Mouse (Mus musculus) thymus, postnatal 10 days (tissue): Measurements from ENCODE around the gene Gcnt2.
A peak's percentile ranks its signal among the peaks of the same experiment; 100 is the strongest.
"Not testable (repeated sequence)": the region's sequence is repeated elsewhere in the genome, so short reads cannot be mapped to it uniquely, and the experiment has no call there.

Source experiments
- DNase-seq, 2 experiments: peaks; one replicate each; pipeline ENCODE4 v3.0.0; 2021; ENCODE audit warnings: low spot score in 2 of 2

The Gcnt2 gene

DNA sequence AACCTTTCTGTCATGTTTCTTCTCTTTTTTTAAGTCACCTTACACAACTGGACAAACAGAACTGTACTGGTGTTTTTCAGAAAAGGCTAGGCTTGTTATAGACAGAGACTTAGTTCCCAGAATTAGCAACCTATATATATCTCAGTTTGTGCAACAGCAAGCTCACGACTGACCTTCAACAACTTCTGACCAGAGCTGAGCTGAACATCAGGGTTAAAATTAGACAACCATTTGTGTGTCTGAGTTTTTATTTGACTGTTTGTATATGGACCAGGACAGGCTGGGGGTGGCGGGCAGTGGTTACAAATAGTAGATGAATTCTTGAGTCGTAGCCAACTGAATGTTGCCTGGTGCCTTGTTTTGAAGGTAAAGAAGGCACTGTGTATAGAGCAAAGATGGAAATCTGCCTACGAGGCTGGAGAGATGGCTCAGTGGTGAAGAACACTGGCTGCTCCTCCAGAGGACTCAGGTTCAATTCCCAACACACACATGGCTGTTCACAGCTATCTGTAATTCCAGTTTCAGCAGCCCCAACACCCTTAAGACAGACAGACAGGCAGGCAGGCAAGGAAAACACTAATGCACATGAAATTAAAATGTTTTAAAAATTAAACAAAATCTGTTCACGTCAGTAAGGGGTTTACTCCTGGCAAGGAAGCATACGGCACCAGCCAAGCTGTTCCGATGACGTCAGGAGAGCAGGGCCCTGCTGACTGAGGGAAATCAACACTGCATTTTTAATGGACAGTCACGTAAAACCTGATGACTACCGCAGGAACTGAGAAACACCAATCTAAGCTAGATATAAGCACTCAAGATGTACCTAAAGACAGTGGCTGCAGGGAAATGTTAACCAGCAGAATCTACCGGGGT, 79.2 kb downstream of the Gcnt2 start:
- no peak for DNase-seq

DNA sequence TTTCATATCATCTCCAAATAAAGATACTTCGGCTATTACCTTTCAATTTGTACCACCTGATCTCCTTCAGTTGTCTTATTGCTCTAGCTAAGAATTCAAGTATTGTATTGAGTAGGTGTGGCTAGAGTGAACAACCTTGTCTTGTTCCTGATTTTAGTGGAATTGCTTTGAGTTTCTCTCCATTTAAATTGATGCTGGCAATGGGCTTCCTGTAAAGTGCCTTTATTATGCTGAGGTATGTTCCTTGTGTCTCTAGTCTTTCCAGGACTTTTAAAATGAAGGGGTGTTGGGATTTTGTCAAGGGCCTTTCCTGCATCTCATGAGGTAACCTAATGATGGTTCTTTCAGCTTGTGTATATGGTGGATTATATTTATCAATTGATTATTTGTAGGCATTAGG, 83.5 kb downstream of the Gcnt2 start:
- no peak for DNase-seq

DNA sequence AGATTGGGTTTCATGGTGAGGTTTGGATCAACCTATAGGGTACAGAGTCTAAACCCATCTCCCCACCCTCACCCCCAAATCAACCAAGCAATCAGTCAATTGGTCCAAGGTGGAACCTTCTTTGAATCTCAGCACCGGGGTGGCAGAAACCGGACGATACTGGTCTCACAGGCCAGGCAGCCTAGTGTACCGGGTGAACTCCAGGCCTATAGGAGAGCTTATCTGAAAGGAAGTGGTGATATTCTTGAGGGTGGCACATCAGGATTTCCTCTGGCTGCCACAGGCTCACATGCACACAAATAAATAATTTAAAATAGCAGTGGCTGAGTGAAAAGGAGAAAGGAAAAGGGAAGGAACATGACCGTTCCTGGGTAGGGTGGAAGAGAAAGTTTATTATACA, 84.4 kb downstream of the Gcnt2 start:
- DNase-seq = no peak

DNA sequence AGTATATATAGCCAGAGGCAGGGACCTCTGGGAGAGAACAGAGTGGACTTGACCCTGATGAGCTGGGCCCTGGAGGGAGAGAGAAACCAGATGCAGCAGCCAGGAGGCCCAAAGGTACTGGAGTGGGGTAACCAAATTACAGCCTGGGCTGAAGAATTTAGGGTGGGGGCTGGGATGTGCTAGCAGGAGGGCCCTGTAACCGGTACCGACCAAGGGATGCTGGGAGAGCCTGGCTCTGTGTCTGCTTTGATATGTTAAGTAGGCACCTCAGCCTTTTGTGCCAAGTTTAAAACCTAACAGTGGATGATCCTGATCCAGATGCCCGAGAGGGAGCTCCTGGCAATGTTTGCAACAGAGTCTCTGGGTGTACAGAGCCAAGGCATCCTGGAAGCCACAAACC, 84.8 kb downstream of the Gcnt2 start:
- no peak for DNase-seq

DNA sequence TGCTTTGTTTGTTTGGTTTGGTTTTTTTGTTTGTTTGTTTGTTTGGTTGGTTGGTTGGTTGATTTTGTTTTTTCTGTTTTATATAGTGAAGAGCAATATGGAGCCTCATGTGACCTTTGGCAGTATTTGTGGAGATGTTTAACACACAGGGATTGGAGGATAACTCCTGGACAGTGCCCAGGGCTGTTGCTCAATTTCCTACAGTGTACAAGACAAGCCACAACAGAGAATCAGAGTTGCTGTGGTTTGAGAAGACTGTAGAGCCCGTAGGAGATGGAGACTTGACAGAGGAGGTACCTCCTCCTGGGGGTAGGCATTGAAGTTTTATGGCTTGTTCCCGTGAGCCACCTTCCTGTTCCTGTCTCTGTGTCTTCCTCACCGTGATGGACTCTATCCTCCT, 87.0 kb downstream of the Gcnt2 start:
- no peak for DNase-seq

DNA sequence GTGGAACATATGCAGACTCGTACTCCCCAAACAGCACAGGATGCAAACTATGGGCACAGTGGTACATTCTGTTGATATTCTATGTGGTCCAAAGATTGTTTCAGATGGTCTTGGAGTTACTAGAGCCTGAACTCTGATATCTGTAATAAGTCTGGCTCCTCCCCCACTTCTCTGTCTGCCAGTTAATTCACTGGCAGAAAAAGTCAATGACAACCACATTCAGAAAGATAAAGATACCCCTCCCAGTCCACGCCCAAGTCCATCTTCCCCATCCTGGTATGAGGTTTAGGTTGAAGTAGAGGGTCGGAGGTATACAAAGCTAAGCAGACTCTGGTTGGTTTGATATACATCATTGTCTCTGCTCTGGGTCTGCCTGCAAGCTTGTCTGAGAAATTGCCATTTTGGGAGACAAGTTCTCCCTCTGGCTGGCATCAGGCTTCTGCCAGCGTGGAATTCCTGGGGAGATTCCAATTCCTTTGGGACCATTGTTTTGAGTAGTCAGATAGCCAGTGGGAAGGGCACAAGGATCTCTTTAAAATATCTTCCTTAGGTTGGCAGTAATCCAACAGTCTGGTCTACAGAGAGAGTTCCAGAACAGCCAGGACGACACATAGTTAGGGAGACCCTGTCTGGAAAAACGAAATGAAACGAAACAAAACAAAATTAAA, 88.1 kb downstream of the Gcnt2 start:
- no peak for DNase-seq

DNA sequence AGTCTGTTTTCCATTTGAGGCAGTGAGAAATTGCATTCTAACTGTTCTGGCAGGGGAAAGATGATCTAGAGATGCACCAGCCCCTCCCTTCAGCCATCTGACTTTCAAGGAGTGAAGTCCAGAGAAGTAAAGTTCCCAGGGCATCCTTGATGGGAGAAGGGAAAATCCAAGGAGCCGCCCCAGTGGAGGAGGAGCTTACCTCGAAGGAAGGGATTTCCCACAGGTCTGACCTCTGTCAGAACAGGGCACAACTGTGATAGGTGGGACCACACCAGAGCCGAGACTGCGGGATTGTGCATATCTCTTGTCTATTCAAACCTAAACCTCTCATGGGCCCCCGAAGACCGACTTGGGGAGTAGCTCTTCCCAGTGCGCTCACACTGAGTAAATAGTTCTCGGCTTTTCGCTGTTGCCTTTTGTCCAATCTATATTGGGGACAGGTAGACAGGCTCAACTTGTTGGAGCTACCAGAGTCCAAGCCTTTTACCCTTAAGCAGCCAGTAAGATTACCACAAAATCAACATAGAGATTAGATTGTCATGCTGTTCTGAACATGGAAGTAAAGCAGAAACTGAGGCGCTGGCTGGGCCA, 91.9 kb downstream of the Gcnt2 start:
- DNase-seq = no peak

DNA sequence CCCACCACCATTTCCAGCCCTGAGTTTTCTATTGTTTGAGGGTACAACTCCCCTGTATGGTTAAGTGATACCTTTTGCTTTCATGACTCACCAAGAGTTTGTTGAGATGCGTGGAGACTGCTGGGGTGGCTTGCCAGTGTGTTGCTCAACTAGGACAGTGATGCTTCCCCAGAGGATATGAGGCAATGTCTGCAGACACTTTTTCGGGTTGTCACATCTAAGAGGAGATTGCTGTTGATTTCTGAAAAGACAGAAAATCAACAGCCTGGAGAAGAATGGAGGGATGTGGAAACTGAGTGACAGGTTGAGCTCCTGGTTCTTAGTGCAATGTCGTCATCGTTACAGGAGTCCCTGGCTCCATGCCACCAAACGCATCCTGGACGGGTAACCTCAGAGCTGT, 93.7 kb downstream of the Gcnt2 start:
- DNase-seq = no peak

DNA sequence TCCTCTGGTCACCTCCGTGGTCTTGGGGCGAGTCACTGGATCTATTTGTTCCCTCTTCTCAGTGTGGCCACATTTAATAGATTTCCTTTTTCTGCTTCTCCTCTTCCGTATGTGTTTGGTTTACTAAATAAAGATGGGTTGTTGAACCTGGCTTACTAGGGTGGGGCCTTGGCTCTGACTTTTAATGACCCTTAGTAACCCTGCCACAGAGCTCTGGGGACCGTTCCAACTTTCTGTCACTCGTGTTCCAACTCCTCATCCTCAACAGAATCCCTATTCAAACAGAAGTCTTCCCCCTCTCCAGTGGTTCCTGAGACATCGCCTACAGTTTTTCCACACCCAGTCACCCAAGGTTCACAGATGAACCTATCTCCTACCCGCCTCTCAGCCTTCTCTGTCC, 96.2 kb downstream of the Gcnt2 start:
- DNase-seq = no peak

DNA sequence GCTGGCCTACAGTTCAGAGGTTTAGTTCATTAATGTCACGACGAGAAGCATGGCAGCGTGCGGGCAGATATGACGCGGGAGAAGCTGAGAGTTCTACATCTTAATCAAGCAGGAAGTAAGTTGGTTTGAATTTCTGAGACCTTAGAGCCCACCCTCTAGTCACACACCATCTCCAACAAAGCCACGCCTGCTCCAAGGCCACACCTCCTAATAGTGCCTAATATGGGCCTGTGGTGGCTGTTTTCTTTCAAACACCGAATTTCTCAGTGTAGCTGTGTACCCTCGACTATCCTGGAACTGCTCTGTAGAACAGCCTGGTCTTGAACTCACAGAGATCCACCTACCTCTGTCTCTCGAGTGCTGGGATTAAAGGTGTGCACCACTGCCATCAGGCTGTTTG, 108.1 kb downstream of the Gcnt2 start:
- DNase-seq = no peak

DNA sequence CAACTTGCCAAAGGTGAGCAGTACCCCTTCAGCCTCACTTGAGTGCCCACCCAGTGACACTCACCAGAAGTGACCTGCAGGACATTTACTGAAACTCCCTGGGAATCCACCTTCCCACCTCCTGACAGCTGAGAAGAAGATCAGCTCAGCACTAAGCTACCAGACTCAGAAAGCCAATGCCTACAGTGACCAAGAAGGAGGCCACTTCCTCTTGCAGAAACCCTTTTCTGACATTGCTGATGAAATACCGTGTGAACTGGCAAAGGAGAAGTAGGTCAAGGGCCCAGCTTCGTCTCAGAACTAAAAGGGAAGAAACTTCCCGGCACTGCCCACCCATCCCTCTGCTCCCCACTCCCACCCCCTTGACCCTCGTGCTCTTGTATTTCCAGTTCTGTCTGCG, 109.0 kb downstream of the Gcnt2 start:
- DNase-seq = no peak

DNA sequence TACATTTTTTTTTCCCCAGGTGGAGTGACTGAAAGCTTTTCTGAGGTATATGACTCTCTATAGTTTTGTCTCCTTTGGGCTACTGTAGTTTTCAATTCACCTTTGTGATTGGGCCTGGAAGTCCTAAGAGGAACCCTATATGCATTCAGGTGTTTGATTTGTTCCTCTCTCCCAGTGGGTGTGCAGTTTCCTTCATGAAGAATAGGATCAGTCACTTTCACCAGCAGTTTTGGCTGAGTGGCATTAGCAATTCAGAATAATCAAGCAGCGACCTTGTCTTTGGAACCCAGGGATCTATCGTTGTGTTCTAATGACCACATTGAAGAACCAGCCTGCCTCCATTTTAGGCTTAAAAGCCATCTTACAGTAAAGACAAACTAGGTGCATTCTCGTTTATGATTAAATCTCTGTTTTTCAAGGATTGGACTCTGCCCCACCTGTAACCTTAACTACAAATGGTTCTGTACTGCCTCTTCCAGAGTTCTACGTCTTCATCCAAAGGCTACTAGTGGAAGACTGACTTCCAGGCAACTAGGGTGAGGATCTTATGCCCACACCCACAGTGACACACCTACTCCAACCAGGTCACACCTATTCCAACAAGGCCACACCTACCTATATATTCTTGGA, 110.3 kb downstream of the Gcnt2 start:
- DNase-seq = no peak

DNA sequence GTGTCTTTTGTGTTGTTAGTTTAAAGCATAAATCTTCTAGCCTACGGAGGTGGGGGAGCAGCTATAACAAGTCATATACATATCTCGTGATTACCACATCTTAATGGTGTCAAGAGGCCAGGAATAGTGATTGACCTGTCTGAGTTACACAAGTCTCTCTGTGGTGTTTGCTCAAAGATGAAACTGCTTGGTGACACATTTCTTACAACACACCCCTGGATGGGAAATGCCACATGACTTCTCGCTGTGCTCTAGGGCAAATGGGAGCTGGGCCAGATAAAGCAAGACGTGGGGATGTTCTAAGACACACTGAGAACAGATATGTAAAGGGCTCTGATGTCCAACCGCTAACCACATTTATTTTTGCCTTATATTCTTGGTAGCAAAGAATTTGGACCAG, 111.7 kb downstream of the Gcnt2 start:
- DNase-seq = no peak

DNA sequence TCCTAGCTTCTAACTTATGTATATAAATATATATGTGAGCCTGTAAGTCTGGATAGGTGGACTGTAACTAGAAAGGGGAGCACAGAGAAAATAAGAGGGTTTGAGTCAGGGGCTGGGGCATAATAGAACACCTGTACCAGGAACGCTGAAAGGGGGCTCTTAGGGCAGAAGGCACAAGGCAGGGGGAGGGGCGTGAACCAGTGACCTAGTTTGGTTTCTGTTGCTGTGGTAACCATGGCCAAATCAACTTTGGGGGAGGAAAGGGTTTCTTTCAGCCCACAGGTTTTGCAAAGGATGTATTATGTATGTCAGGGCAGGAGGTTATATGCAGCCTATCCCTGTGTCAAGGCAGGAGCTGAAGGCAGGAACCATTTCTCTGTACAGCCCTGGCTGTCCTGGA, 112.3 kb downstream of the Gcnt2 start:
- DNase-seq = peak; percentile 81 to 82

DNA sequence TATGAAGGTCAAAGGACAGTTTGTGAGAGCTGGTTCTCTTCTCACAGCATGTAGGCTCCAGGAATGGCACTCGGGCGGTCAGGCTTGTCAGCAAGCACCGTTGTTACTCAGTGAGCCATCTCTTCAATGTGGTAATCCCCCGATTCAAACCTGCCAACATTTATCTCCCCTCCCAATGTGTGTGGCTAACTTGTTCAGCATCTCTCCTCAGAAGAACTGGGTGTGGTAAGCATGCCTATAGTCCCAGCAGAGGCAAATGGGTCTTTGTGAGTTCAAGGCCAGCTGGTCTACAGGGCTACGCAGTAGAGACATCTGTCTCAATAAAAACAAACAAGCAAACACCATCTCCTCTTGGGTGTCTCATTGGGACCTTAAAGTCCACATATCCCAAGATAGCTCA, 113.4 kb downstream of the Gcnt2 start:
- no peak for DNase-seq

DNA sequence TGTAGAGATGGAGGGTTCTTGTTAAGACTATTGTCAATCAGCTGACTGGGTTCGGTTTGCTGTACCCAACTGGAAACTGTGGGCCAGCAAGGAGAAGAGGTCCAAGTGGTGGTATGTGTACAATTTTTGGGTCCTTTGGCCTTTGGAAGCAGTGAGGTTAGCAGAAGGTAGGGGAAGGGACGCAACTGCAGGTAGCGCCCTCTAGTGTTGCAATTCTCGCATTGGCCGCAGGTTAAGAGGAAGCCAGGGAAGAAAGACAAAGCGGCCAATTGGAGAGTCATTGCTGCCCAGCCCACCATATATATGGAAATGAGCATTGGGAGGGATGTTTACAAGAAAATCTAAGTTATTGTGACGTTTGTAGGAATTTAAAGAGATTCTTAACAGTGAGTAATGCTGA, 118.1 kb downstream of the Gcnt2 start:
- DNase-seq = peak; percentile 31 to 75

DNA sequence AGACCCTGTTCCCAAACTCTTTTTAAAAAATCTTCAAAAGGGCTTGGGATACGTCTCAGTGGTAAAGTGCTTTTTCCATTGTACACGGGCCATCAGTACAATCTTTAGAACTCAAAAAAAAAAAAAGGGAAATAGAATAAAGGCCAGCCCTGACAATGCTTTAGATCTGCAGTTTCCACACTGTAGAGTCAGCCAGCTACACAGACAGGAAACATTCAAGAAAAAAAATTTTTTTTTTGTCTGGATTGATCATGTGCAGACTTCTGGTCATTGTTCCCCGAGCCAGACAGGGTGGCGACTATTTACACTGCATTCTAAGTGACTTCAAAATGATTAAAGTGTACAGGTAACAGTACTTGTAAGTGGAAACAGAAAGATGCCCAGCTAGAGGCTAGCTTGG, 119.1 kb downstream of the Gcnt2 start:
- DNase-seq = no peak

DNA sequence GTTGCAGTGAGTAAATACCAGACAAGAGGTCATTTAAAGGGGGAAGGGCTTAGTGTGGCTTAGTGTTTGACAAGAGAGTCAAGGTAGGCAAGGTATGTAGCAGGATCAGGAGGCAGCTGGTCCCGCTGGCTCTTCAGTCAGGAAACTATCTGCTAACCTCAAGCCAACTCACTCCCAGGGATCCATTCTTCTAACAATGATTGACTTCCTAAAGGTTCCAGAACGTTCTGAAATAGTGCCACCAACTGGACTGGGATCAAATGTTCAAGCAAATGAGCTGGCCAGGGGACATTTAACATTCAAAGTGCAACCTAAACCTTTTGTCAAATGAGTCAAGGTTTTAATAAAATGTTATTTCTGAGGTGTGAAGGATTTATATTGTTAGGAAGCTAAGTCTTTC, 119.8 kb downstream of the Gcnt2 start:
- no peak for DNase-seq

DNA sequence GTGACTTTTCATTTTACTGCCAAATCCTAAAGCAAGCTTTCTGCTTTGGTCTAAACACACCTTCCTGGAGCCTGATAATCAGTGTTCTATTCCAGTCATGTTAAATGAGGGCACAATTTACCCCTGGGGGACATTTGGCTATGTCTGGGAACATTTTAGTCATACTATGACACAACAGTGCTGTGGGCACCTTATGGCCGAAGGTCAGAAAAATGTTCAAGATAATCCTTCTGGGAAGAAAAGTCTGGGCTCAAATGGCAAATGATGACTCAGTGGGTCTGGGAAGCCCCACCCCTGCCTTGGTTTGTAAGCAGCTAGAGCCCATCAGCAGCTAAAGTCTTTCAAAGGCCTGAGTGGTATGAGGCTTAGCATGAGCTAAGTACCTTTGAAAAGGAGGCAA, 123.2 kb downstream of the Gcnt2 start:
- no peak for DNase-seq

DNA sequence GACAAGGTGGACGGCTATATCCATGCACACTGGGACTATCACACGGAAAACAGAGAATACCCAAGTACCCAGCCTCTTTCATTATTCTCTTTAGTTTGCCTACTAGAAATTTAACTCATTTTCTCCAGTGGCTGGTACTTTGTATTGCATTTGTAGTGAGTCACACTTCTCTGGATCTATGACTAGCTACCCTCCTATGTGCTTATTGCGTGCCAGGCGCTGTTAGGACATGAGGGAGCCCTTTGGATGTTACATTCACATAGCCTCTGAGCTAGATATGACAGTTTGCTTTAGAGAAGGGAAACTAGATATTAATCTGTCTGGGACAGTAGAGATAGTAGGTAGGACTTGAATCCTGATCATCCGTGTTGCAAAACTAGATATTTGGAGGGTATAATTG, 126.5 kb downstream of the Gcnt2 start:
- no peak for DNase-seq

DNA sequence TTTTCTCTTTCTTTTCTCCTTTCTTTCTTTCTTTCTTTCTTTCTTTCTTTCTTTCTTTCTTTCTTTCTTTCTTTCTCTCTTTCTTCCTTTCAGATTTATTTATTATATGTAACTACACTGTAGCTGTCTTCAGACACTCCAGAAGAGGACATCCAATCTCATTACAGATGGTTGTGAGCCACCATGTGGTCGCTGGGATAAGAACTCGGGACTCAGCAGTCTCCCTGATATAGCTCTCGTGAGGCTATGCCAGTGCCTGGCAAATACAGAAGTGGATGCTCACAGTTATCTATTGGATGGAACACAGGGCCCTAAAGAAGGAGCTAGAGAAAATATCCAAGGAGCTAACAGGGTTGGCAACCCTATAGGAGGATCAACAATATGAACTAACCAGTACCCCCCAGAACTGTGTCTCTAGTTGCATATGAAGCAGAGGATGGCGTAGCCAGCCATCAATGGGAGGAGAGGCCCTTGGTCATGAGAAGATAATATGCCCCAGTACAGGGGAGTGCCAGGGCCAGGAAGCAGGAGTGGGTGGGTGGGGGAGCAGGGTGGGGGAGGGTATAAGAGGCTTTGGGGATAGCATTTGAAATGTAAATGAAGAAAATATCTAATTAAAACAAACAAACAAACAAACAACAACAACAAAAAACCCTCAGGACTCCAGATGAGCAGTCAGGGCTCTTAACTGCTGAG, 128.2 kb downstream of the Gcnt2 start:
- DNase-seq = not testable (repeated sequence)

DNA sequence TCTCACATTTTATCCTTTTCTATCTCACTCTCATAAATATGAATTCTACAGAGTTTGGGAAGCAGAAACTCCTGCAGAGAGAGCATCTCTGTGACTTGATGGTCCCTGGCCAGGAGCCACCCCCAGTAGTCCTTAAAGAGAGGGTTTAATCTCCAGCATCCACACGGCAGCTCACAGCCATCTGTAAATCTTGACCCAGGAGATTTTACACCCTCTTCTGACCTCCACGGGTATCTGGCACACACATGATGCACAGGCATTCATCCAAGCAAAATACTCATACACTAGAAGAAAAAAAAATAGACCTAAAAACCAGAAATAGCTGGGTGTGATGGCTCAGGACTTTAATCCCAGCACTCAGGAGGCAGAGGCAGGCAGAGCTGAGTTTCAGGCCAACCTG, 128.9 kb downstream of the Gcnt2 start:
- DNase-seq = no peak
